Comparison of ENCODE assay signal across 17 mouse cellular contexts in the genomic region with DNA sequence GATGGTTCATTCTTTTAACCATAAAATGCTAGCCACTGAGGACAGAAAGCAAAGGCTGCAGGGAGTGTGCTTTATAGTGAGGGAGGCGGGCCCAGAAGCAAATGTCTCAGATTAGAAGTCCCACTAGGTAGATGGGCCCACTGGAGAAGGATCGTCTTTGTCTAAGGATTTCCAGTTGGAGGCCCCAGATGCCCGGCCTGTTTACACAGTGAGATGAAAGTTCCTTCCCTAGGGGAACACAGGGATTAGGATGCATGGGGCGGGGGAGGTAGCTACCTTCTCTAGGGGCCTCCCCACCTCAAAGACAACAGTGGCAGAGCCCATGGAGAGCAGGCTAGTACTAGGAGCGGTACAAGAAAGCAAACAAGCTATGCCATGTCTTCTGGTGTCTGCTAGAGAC. TPM values are rescaled to one million over a fixed set of nuclear protein-coding genes. Genes with fewer than 3 reads are reported as not detected.
A peak's percentile ranks its signal among the peaks of the same experiment; 100 is the strongest.
DNase-seq lines count a peak whose midpoint lies in the region; ATAC-seq and TF ChIP-seq lines count a peak whose summit lies in the region.
"Had no signal": no experiment of that assay in that cellular context is flagged by ENCODE, and none has a peak within 500 bp of the region (broad histone marks: within the 10 kb centered on the region; RNA-seq: fewer than 3 reads in every experiment).

No protein-coding gene starts in this region.

- no peak for DNase-seq in heart, postnatal 0 days (ENCODE audit: low spot score)
- DNase-seq in heart, postnatal 25 days (ENCODE audit: low spot score), result no peak
- peak; percentile 9 for DNase-seq in neural tube, embryonic 11.5 days (ENCODE audit: low spot score)
- no peak for DNase-seq in spleen, adult 12 weeks (ENCODE audit: low spot score)
- no peak for DNase-seq in adrenal gland, postnatal 25 days
- DNase-seq: adrenal gland, postnatal 14 days; cerebellum, adult 9-10 months; embryo, embryonic 11 days; gastrocnemius, postnatal 10 days; kidney, adult 11 months; liver, postnatal 0 days; lung, postnatal 36 days; thymus, postnatal 25 days had no signal

- TF ChIP-seq EP300 in heart, postnatal 0 days (IDR thresholded peaks at IDR 0.05; ENCODE audit: low read depth), result no peak

- 0 out of 2 replicates have a peak overlapping the region, but pooled peaks have one; percentile 36 for H3K27ac ChIP-seq in forebrain, embryonic 12.5 days
- no peak overlapping the region for H3K27ac ChIP-seq in forebrain, embryonic 15.5 days (replicated peaks)
- H3K27ac ChIP-seq in heart, postnatal 0 days (ENCODE audit: low read depth), result peak overlapping the region; percentile 1; the same call in 1 of the 2 replicates
- H3K27ac ChIP-seq in neural tube, embryonic 11.5 days (ENCODE audit: low read depth, low read length), result no peak overlapping the region
- no peak overlapping the region for H3K27ac ChIP-seq in neural tube, embryonic 15.5 days (replicated peaks)
- H3K27ac ChIP-seq: limb, embryonic 15.5 days had no signal

- H3K27me3 ChIP-seq in forebrain, embryonic 12.5 days, result no peaks in the 10 kb centered on the region
- no peaks in the 10 kb centered on the region for H3K27me3 ChIP-seq in forebrain, embryonic 15.5 days
- H3K27me3 ChIP-seq in heart, postnatal 0 days (ENCODE audit: control insufficient read depth, insufficient read depth, low read length), result no peaks in the 10 kb centered on the region
- no peaks in the 10 kb centered on the region for H3K27me3 ChIP-seq in neural tube, embryonic 11.5 days (ENCODE audit: control insufficient read depth, insufficient read depth, low read length)
- no peaks in the 10 kb centered on the region for H3K27me3 ChIP-seq in neural tube, embryonic 15.5 days (replicated peaks)
- H3K27me3 ChIP-seq: limb, embryonic 15.5 days had no signal

- peaks cover 19% of the 10 kb centered on the region for H3K4me1 ChIP-seq in forebrain, embryonic 12.5 days
- no peaks in the 10 kb centered on the region for H3K4me1 ChIP-seq in forebrain, embryonic 15.5 days
- no peaks in the 10 kb centered on the region for H3K4me1 ChIP-seq in heart, postnatal 0 days (ENCODE audit: control insufficient read depth, insufficient read depth)
- 0 out of 2 replicates have a peak, but pooled peaks cover 10% of the 10 kb centered on the region for H3K4me1 ChIP-seq in neural tube, embryonic 11.5 days (ENCODE audit: control insufficient read depth, insufficient read depth, low read length)
- peaks cover 13% of the 10 kb centered on the region for H3K4me1 ChIP-seq in neural tube, embryonic 15.5 days
- H3K4me1 ChIP-seq: limb, embryonic 15.5 days had no signal

- ATAC-seq in forebrain, embryonic 12.5 days (ENCODE audit: low FRiP score), result no peak
- ATAC-seq in forebrain, embryonic 15.5 days (replicated peaks), result no peak
- ATAC-seq in heart, postnatal 0 days (ENCODE audit: insufficient read depth, low read depth), result no peak
- no peak for ATAC-seq in neural tube, embryonic 11.5 days (ENCODE audit: insufficient read depth, low FRiP score, low TSS enrichment)
- ATAC-seq in neural tube, embryonic 15.5 days (ENCODE audit: low FRiP score), result no peak
- ATAC-seq: liver, postnatal 0 days had no signal

- H3K4me2 ChIP-seq in forebrain, embryonic 12.5 days, result no peak overlapping the region
- no peak overlapping the region for H3K4me2 ChIP-seq in forebrain, embryonic 15.5 days (replicated peaks)
- no peak overlapping the region for H3K4me2 ChIP-seq in heart, postnatal 0 days (ENCODE audit: low read depth, low read length)
- no peak overlapping the region for H3K4me2 ChIP-seq in neural tube, embryonic 11.5 days (ENCODE audit: low read depth)
- H3K4me2 ChIP-seq in neural tube, embryonic 15.5 days, result no peak overlapping the region
- H3K4me2 ChIP-seq: limb, embryonic 15.5 days had no signal

- 26% methylated on average over 5 of the region's 5 CpGs for WGBS in forebrain, embryonic 12.5 days
- WGBS in forebrain, embryonic 15.5 days, result 31% methylated on average over 5 of the region's 5 CpGs
- WGBS in heart, postnatal 0 days, result 57% methylated on average over 5 of the region's 5 CpGs
- WGBS in neural tube, embryonic 11.5 days, result 44% methylated on average over 5 of the region's 5 CpGs
- WGBS in neural tube, embryonic 15.5 days, result 52% methylated on average over 5 of the region's 5 CpGs

- no peak overlapping the region for H3K4me3 ChIP-seq in forebrain, embryonic 12.5 days (replicated peaks)
- H3K4me3 ChIP-seq in forebrain, embryonic 15.5 days, result no peak overlapping the region
- no peak overlapping the region for H3K4me3 ChIP-seq in heart, postnatal 0 days (ENCODE audit: low read depth, low read length)
- H3K4me3 ChIP-seq in neural tube, embryonic 11.5 days (ENCODE audit: low read depth, low read length), result no peak overlapping the region
- H3K4me3 ChIP-seq in neural tube, embryonic 15.5 days (replicated peaks), result no peak overlapping the region
- H3K4me3 ChIP-seq: limb, embryonic 15.5 days had no signal

- no peaks in the 10 kb centered on the region for H3K9me3 ChIP-seq in forebrain, embryonic 12.5 days
- no peaks in the 10 kb centered on the region for H3K9me3 ChIP-seq in forebrain, embryonic 15.5 days
- no peaks in the 10 kb centered on the region for H3K9me3 ChIP-seq in heart, postnatal 0 days (replicated peaks; ENCODE audit: control insufficient read depth, low read length)
- no peaks in the 10 kb centered on the region for H3K9me3 ChIP-seq in neural tube, embryonic 11.5 days (ENCODE audit: control insufficient read depth, low read length)
- no peaks in the 10 kb centered on the region for H3K9me3 ChIP-seq in neural tube, embryonic 15.5 days (replicated peaks)
- H3K9me3 ChIP-seq: limb, embryonic 15.5 days had no signal

- H3K36me3 ChIP-seq in forebrain, embryonic 12.5 days (replicated peaks), result no peaks in the 10 kb centered on the region
- no peaks in the 10 kb centered on the region for H3K36me3 ChIP-seq in forebrain, embryonic 15.5 days
- H3K36me3 ChIP-seq in heart, postnatal 0 days (replicated peaks; ENCODE audit: control insufficient read depth, insufficient read depth, low read length), result peaks cover 38% of the 10 kb centered on the region
- H3K36me3 ChIP-seq in neural tube, embryonic 11.5 days (ENCODE audit: control insufficient read depth, insufficient read depth, low read length), result no peaks in the 10 kb centered on the region
- H3K36me3 ChIP-seq in neural tube, embryonic 15.5 days, result no peaks in the 10 kb centered on the region

- intact Hi-C loops in heart, postnatal 25 days (cut with DNase I), result no loop called here

- TF ChIP-seq CTCF in heart, postnatal 0 days (IDR thresholded peaks at IDR 0.05; ENCODE audit: low read depth), result no peak

- no peak overlapping the region for H3K9ac ChIP-seq in forebrain, embryonic 12.5 days
- H3K9ac ChIP-seq in forebrain, embryonic 15.5 days (replicated peaks), result no peak overlapping the region
- no peak overlapping the region for H3K9ac ChIP-seq in heart, postnatal 0 days (replicated peaks; ENCODE audit: low read depth, low read length)
- no peak overlapping the region for H3K9ac ChIP-seq in neural tube, embryonic 11.5 days (ENCODE audit: low read length)
- H3K9ac ChIP-seq in neural tube, embryonic 15.5 days (replicated peaks), result no peak overlapping the region
- H3K9ac ChIP-seq: limb, embryonic 15.5 days; liver, postnatal 0 days had no signal

RNA-seq across cellular contexts. Expression of a gene that starts 21.0 kb away (rescaled TPM):
- not detected in 2 replicates for polyA plus RNA-seq in forebrain, embryonic 12.5 days (2016; fragmentation: Nextera tagmentation; extraction: Ambion mirVana)
- polyA plus RNA-seq in forebrain, embryonic 15.5 days (2015; fragmentation: Nextera tagmentation; extraction: Ambion mirVana), result not detected in 2 replicates
- not detected in 2 replicates for total RNA-seq in heart, postnatal 0 days (2014; rRNA removed; ENCODE audit: low replicate concordance)
- polyA plus RNA-seq in heart, postnatal 0 days (2015; fragmentation: Nextera tagmentation; extraction: Ambion mirVana), result 0.08 and 0.10 TPM in 2 replicates
- total RNA-seq in heart, postnatal 25 days (2021), result under 1 TPM; 0.26 to 0.28 TPM
- polyA plus RNA-seq in neural tube, embryonic 11.5 days (2014; fragmentation: Nextera tagmentation; extraction: Ambion mirVana), result 0.43 and 0.65 TPM in 2 replicates
- 0.36 and 0.74 TPM in 2 replicates for polyA plus RNA-seq in neural tube, embryonic 15.5 days (2015; fragmentation: Nextera tagmentation; extraction: Ambion mirVana)
- total RNA-seq in adrenal gland, postnatal 25 days (2021), result 9.2 and 10.0 TPM in 2 replicates

Comparison
In these comparisons a context has a peak if more than half of its experiments do, and no peak if none do; other contexts are left out.
1. H3K27ac ChIP-seq: peak in forebrain, embryonic 12.5 days (single experiment) and heart, postnatal 0 days (single experiment); none in forebrain, embryonic 15.5 days (single experiment), neural tube, embryonic 11.5 days (single experiment) and neural tube, embryonic 15.5 days (single experiment).